Mouse (Mus musculus) neural tube, embryonic 15.5 days (tissue): ENCODE data around the gene Wdr61. TPM values are rescaled to one million over a fixed set of nuclear protein-coding genes. Genes with fewer than 3 reads are reported as not detected.
"Not testable (repeated sequence)": the region's sequence is repeated elsewhere in the genome, so short reads cannot be mapped to it uniquely, and the experiment has no call there.

ENCODE experiments used
- ATAC-seq: fragments of 200-750 bp; cut with Nextera tagmentation; 2 replicates; pipeline ENCODE4 v1.8.0; 2017; ENCODE audit warnings: mild to moderate bottlenecking, moderate TSS enrichment, moderate library complexity; ENCODE audit not compliant: low FRiP score
- H3K27ac ChIP-seq: fragments of 300-500 bp; sonication (generic); replicated peaks from 2 replicates; pipeline ENCODE4 v1.5.1; 2015; ENCODE audit warnings: mild to moderate bottlenecking, inconsistent platforms
- H3K27me3 ChIP-seq: fragments of 300-500 bp; sonication (generic); replicated peaks from 2 replicates; pipeline ENCODE4 v1.6.1; 2015; ENCODE audit warnings: inconsistent platforms
- H3K36me3 ChIP-seq: fragments of 300-500 bp; sonication (generic); 2 replicates; pipeline ENCODE4 v1.6.1; 2015; ENCODE audit warnings: inconsistent platforms
- H3K4me1 ChIP-seq: fragments of 300-500 bp; sonication (generic); 2 replicates; pipeline ENCODE4 v1.6.1; 2015; ENCODE audit warnings: inconsistent platforms
- H3K4me2 ChIP-seq: fragments of 300-500 bp; sonication (generic); 2 replicates; pipeline ENCODE4 v1.6.1; 2015; ENCODE audit warnings: inconsistent platforms, mild to moderate bottlenecking, moderate library complexity
- H3K4me3 ChIP-seq: fragments of 300-500 bp; sonication (generic); replicated peaks from 2 replicates; pipeline ENCODE4 v1.5.1; 2015; ENCODE audit warnings: mild to moderate bottlenecking, inconsistent platforms
- H3K9ac ChIP-seq: fragments of 300-500 bp; sonication (generic); replicated peaks from 2 replicates; pipeline ENCODE4 v1.6.1; 2015; ENCODE audit warnings: mild to moderate bottlenecking, inconsistent platforms
- H3K9me3 ChIP-seq: fragments of 300-500 bp; sonication (generic); replicated peaks from 2 replicates; pipeline ENCODE4 v1.6.1; 2016; ENCODE audit warnings: inconsistent platforms
- WGBS: fragments of 180-500 bp; shearing (Covaris S2); methylation state at CpG from one replicate; pipeline ENCODE4 v1.1.7; 2015; ENCODE audit warnings: mixed read lengths; 5-methylcytosine and 5-hydroxymethylcytosine counted together
- polyA plus RNA-seq: library from polyadenylated mRNA; unstranded; fragments of >200 nt; fragmentation: Nextera tagmentation; extraction: Ambion mirVana; gene quantifications from 2 replicates; pipeline ENCODE4 v1.2.1, GENCODE M21; 2015

Wdr61 gene
- polyA plus RNA-seq, 1 experiment from 2014 or later: 79.1 TPM

- Histone ChIP-seq H3K4me1 (peaks cover 18% of the 10 kb centered on the region), H3K9ac (peak within 1 kb of the TSS; percentile 62), H3K9me3 (no peaks in the 10 kb centered on the region), H3K4me2 (peak within 1 kb of the TSS; percentile 80), H3K27me3 (peaks cover 19% of the 10 kb centered on the region), H3K27ac (peak within 1 kb of the TSS; percentile 23; the same call in 1 of the 2 replicates), H3K36me3 (no peaks in the 10 kb centered on the region), H3K4me3 (peak within 1 kb of the TSS; percentile 52)
- WGBS: 68% methylated on average over 17 of the region's 17 CpGs
- ATAC-seq: no peak; the same call in 1 of the 2 replicates
These were observed 35.8 kb downstream of the Wdr61 start, which contains the start of gene Dnaja4 for GRCm38 (mm10) chr9:54698318-54699086. Gene Dnaja4, plus strand, starts transcription at chr9:54698873.

DNA sequence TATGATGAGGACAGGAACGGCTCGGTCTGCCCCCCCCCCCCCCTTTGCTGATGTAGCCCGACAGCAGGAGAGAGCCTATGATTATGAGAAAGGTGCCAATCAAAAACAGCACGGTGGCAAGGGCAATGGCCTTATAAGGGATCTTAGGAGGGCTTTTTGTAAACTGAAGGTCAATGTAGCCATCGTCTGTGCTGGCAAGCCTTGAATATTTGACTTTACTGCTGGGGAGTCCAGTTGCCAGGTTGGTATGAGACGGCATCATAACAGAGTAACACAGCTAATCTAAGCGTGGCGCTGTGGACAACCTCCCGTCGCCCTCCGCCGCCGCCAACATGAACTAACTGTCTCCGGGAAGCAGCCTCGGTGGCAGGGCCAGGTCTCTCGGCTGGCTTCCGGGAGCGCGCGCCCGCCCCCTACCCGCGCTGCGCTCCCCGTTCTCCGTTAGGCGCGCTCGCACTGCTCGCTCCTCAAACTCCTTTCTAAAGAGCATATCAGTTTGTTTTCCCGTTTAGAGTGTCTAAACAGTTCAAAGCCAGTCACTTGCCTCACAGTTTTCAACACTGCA lies 43.0 kb downstream of the Wdr61 start:
- H3K36me3 ChIP-seq, H3K9me3 ChIP-seq, H3K4me1 ChIP-seq, H3K27ac ChIP-seq, H3K27me3 ChIP-seq: not testable (repeated sequence)
- H3K4me2 ChIP-seq: peak overlapping the region; percentile 64
- H3K9ac ChIP-seq: 0 out of 2 replicates have a peak overlapping the region, but pooled peaks have one; percentile 26
- ATAC-seq: peak; percentile 31; the same call in 1 of the 2 replicates
- H3K4me3 ChIP-seq: peak overlapping the region; percentile 36
- 4% methylated on average over 31 of the region's 31 CpGs for WGBS

- not testable (repeated sequence) for H3K36me3 ChIP-seq, H3K4me3 ChIP-seq, ATAC-seq, H3K27ac ChIP-seq, H3K27me3 ChIP-seq, H3K4me2 ChIP-seq, H3K4me1 ChIP-seq, H3K9ac ChIP-seq, H3K9me3 ChIP-seq
- 73% methylated on average over 2 of the region's 2 CpGs for WGBS
These were observed 43.6 kb downstream of the Wdr61 start for GRCm38 (mm10) chr9:54690697-54691096.

- Histone ChIP-seq H3K4me1 (peaks cover 8% of the 10 kb centered on the region), H3K4me3 (no peak overlapping the region), H3K9me3 (no peaks in the 10 kb centered on the region), H3K36me3 (no peaks in the 10 kb centered on the region), H3K4me2 (0 out of 2 replicates have a peak overlapping the region, but pooled peaks have one; percentile 7), H3K9ac (no peak overlapping the region), H3K27ac (no peak overlapping the region), H3K27me3 (peaks cover 2% of the 10 kb centered on the region; the same call in 1 of the 2 replicates)
- WGBS: 63% methylated on average over 8 of the region's 8 CpGs
- ATAC-seq: no peak
These were observed 44.9 kb downstream of the Wdr61 start for GRCm38 (mm10) chr9:54689446-54689845.

DNA sequence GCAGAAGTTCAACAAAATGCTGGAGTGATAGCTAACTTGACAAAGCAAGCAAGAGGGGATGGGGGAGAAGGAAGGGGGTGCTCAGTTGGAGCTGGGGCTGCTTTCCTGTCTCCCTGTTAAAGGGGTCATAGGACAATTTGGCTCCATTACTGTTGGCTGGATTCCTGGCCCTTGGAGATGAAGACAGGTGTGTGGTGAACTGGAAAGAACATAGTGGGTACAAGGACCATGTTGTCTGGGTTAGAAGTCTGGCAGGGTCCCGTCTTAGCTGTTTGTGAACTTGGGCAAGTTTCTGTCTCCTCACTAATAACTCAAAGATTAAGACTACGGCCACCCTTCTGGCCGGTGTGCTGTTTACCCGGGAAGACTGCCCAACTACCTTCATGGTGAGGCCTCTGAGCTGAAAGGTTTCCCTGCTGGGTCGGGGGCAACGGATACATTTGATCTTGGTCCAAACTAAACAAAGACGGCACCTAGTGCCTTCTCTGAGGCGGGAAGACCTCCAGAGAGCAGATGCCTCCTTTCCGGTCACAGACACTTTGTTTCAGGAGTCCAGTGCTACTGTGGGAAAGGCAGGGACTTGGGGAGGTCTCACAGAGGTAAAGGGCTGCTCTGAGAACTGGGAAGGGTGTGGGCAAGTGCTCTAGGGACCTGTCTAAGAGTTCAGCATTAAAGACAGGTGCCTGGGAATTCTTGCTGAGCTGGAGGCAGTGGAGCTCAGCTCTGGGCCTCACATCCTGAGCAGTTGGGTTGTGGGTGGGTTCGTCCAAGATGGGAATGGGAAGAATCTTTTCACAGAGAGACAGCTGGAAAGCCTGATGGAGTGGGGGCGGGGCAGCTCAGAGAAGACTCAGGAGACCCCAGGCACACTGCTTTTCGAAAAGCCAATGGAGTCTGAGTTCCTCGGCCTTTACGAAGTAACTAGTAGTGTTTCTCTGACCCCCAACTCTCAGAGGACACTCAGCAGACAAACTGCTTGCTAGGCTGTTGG lies 46.8 kb downstream of the Wdr61 start:
- H3K4me2 ChIP-seq: no peak overlapping the region
- peaks cover 2% of the 10 kb centered on the region; the same call in 1 of the 2 replicates for H3K27me3 ChIP-seq
- H3K4me1 ChIP-seq: peaks cover 8% of the 10 kb centered on the region
- WGBS: 67% methylated on average over 14 of the region's 14 CpGs
- H3K9me3 ChIP-seq: no peaks in the 10 kb centered on the region
- no peak for ATAC-seq
- H3K9ac ChIP-seq: no peak overlapping the region
- H3K27ac ChIP-seq: no peak overlapping the region
- no peak overlapping the region for H3K4me3 ChIP-seq
- no peaks in the 10 kb centered on the region for H3K36me3 ChIP-seq

GRCm38 (mm10) chr9:54683814-54684605 lies 50.3 kb downstream of the Wdr61 start:
- no peaks in the 10 kb centered on the region for H3K27me3 ChIP-seq
- no peak overlapping the region for H3K9ac ChIP-seq
- H3K4me1 ChIP-seq: no peaks in the 10 kb centered on the region
- no peak overlapping the region for H3K4me3 ChIP-seq
- ATAC-seq: no peak
- 71% methylated on average over 7 of the region's 7 CpGs for WGBS
- H3K27ac ChIP-seq: no peak overlapping the region
- H3K4me2 ChIP-seq: no peak overlapping the region
- H3K36me3 ChIP-seq: no peaks in the 10 kb centered on the region
- no peaks in the 10 kb centered on the region for H3K9me3 ChIP-seq

GRCm38 (mm10) chr9:54682846-54683245 lies 51.5 kb downstream of the Wdr61 start:
- H3K4me3 ChIP-seq: no peak overlapping the region
- WGBS: 69% methylated on average over 4 of the region's 4 CpGs
- H3K9me3 ChIP-seq: no peaks in the 10 kb centered on the region
- no peaks in the 10 kb centered on the region for H3K4me1 ChIP-seq
- no peak for ATAC-seq
- H3K9ac ChIP-seq: no peak overlapping the region
- H3K4me2 ChIP-seq: no peak overlapping the region
- H3K36me3 ChIP-seq: no peaks in the 10 kb centered on the region
- no peak overlapping the region for H3K27ac ChIP-seq
- H3K27me3 ChIP-seq: no peaks in the 10 kb centered on the region

- H3K9me3 ChIP-seq: no peaks in the 10 kb centered on the region
- ATAC-seq: peak; percentile 77; the same call in 1 of the 2 replicates
- H3K27me3 ChIP-seq: no peaks in the 10 kb centered on the region
- H3K27ac ChIP-seq: no peak overlapping the region
- H3K36me3 ChIP-seq: no peaks in the 10 kb centered on the region
- peak overlapping the region; percentile 34 for H3K4me3 ChIP-seq
- WGBS: 1% methylated on average over 14 of the region's 14 CpGs
- H3K4me1 ChIP-seq: peaks cover 7% of the 10 kb centered on the region; the same call in 1 of the 2 replicates
- peak overlapping the region; percentile 67 for H3K4me2 ChIP-seq
- peak overlapping the region; percentile 44 for H3K9ac ChIP-seq
These were observed 57.8 kb downstream of the Wdr61 start for GRCm38 (mm10) chr9:54676531-54676986.

DNA sequence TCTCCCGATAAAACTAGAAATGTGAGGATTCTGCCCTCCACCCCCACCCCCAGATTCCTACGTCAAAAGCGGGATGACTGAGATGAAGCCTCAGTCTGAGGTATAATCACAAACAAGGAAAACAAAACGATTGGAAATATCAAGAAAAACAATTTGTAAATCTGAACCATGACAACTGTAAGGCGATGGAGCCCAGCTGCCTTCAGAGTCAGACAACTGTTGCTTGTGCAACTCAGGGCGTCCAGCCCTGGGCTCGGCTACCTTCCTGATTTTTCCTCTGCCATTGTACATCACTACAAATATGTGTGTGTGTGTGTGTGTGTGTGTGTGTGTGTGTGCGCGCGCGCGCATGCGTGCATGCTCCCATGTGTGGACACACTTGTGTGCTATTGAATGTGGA lies 60.4 kb downstream of the Wdr61 start:
- no peak overlapping the region for H3K4me2 ChIP-seq
- 93% methylated on average over 13 of the region's 13 CpGs for WGBS
- ATAC-seq: no peak

GRCm38 (mm10) chr9:54671962-54672361 lies 62.4 kb downstream of the Wdr61 start:
- Histone ChIP-seq H3K27ac (no peak overlapping the region), H3K4me1 (peaks cover 7% of the 10 kb centered on the region; the same call in 1 of the 2 replicates), H3K4me2 (no peak overlapping the region), H3K36me3 (no peaks in the 10 kb centered on the region), H3K9me3 (no peaks in the 10 kb centered on the region), H3K9ac (no peak overlapping the region), H3K4me3 (no peak overlapping the region), H3K27me3 (no peaks in the 10 kb centered on the region)
- 91% methylated on average over 3 of the region's 3 CpGs for WGBS
- no peak for ATAC-seq

More for the DNA sequence above, 60.4 kb downstream of the Wdr61 start:
- H3K27ac ChIP-seq: no peak overlapping the region
- peaks cover 7% of the 10 kb centered on the region; the same call in 1 of the 2 replicates for H3K4me1 ChIP-seq
- no peak overlapping the region for H3K9ac ChIP-seq
- no peaks in the 10 kb centered on the region for H3K9me3 ChIP-seq
- no peaks in the 10 kb centered on the region for H3K36me3 ChIP-seq
- H3K27me3 ChIP-seq: no peaks in the 10 kb centered on the region
- no peak overlapping the region for H3K4me3 ChIP-seq
